22 mouse cellular contexts compared by ENCODE assay signal in the genomic region with DNA sequence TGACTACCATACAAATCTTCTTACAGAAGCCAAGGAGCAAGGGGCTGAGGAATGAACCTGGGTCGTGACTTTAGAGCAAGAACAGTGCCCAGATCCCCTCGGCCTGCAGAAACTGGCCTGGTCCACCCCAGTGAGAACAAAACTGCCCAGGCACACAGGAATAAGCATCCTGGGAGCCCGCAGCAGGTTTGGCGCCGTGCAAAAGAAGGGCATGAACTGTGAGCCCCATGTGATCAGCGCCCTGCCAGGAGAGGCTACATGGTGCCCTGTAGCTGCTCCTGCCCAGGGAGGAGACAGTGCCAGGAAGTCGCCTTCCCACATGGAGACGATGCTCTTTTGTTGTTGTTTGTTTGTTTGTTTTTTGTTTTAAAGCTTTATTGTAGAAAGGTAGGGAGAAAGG. TPM values are rescaled to one million over a fixed set of nuclear protein-coding genes. Genes with fewer than 3 reads are reported as not detected.
"Had no signal": no experiment of that assay in that cellular context is flagged by ENCODE, and none has a peak within 500 bp of the region (broad histone marks: within the 10 kb centered on the region; RNA-seq: fewer than 3 reads in every experiment).

No protein-coding gene starts in this region.

- ATAC-seq: intestine, postnatal 0 days had no signal

- DNase-seq: kidney, postnatal 14 days; lung, embryonic 14.5 days; lung, postnatal 10 days; lung, postnatal 4 days; midbrain, embryonic 14.5 days; right cerebral cortex, adult 18-20 months; right cerebral cortex, postnatal 25 days; thymus, adult 2 months; thymus, postnatal 25 days had no signal

- H3K9me3 ChIP-seq: limb, embryonic 13.5 days; liver, embryonic 15.5 days; neural tube, embryonic 15.5 days had no signal

- H3K9ac ChIP-seq: limb, embryonic 13.5 days; liver, embryonic 15.5 days; lung, embryonic 14.5 days; neural tube, embryonic 15.5 days had no signal

- H3K4me1 ChIP-seq: liver, embryonic 15.5 days had no signal

- H3K4me3 ChIP-seq: layer of hippocampus, adult 2 months; limb, embryonic 13.5 days; liver, embryonic 15.5 days; myocyte; neural tube, embryonic 15.5 days had no signal

- H3K27ac ChIP-seq: layer of hippocampus, adult 2 months; limb, embryonic 13.5 days; liver, embryonic 15.5 days; neural tube, embryonic 15.5 days had no signal

- H3K36me3 ChIP-seq: limb, embryonic 13.5 days; liver, embryonic 15.5 days; neural tube, embryonic 15.5 days had no signal

- H3K4me2 ChIP-seq: limb, embryonic 13.5 days; liver, embryonic 11.5 days; liver, embryonic 15.5 days; lung, embryonic 14.5 days; neural tube, embryonic 15.5 days had no signal

RNA-seq across cellular contexts. Expression of gene Acot5, which starts 4.5 kb away (rescaled TPM):
- total RNA-seq: megakaryocyte-erythroid progenitor cell, adult 5-6 weeks had no signal
- polyA plus RNA-seq: limb, embryonic 13.5 days; liver, embryonic 11.5 days; lung, embryonic 14.5 days; midbrain, embryonic 14.5 days; myocyte; neural tube, embryonic 11.5 days; small intestine, adult 2 months; stomach, embryonic 16.5 days had no signal

RNA-seq across cellular contexts. Expression of gene Acot3, which starts 12.7 kb away (rescaled TPM):
- total RNA-seq: megakaryocyte-erythroid progenitor cell, adult 5-6 weeks had no signal
- polyA plus RNA-seq: myocyte; small intestine, adult 2 months; thymus, adult 2 months; urinary bladder, adult 2 months had no signal

RNA-seq across cellular contexts. Expression of gene Gm49366, which starts 25.9 kb away (rescaled TPM):
- total RNA-seq: left cerebral cortex, postnatal 36 days; megakaryocyte-erythroid progenitor cell, adult 5-6 weeks had no signal
- polyA plus RNA-seq: intestine, postnatal 0 days; limb, embryonic 13.5 days; liver, embryonic 11.5 days; liver, embryonic 15.5 days; lung, embryonic 14.5 days; midbrain, embryonic 14.5 days; myocyte; neural tube, embryonic 11.5 days; neural tube, embryonic 15.5 days; small intestine, adult 2 months; stomach, embryonic 16.5 days; thymus, adult 2 months; urinary bladder, adult 2 months had no signal

RNA-seq across cellular contexts. Expression of gene Acot4, which starts 26.4 kb away (rescaled TPM):
- polyA plus RNA-seq: myocyte had no signal
